Mouse (Mus musculus) kidney, embryonic 16.5 days (tissue): Measurements from ENCODE around the gene Nacc1. TPM values are rescaled to one million over a fixed set of nuclear protein-coding genes. Genes with fewer than 3 reads are reported as not detected.
A peak's percentile ranks its signal among the peaks of the same experiment; 100 is the strongest.

Source experiments
- ATAC-seq: fragments of 200-750 bp; cut with Nextera tagmentation; 2 replicates; pipeline ENCODE4 v1.8.0; 2017; ENCODE audit warnings: moderate TSS enrichment; ENCODE audit not compliant: low FRiP score, low TSS enrichment
- H3K27ac ChIP-seq: fragments of 300-500 bp; sonication (generic); 2 replicates; pipeline ENCODE4 v1.5.1; 2014; ENCODE audit warnings: low read length
- H3K27me3 ChIP-seq: fragments of 300-500 bp; sonication (generic); 2 replicates; pipeline ENCODE4 v1.6.1; 2014; ENCODE audit warnings: low read length, control low read depth, mixed read lengths; ENCODE audit not compliant: insufficient read depth
- H3K36me3 ChIP-seq: fragments of 300-500 bp; sonication (generic); 2 replicates; pipeline ENCODE4 v1.6.1; 2014; ENCODE audit warnings: low read length, control low read depth, mixed read lengths; ENCODE audit not compliant: insufficient read depth
- H3K4me1 ChIP-seq: fragments of 300-500 bp; sonication (generic); 2 replicates; pipeline ENCODE4 v1.6.1; 2014; ENCODE audit warnings: low read length, control low read depth, mixed read lengths; ENCODE audit not compliant: insufficient read depth
- H3K4me2 ChIP-seq: fragments of 300-500 bp; sonication (generic); replicated peaks from 2 replicates; pipeline ENCODE4 v1.6.1; 2014; ENCODE audit warnings: low read depth, low read length
- H3K4me3 ChIP-seq: fragments of 300-500 bp; sonication (generic); 2 replicates; pipeline ENCODE4 v1.5.1; 2014; ENCODE audit warnings: mild to moderate bottlenecking, low read length
- H3K9ac ChIP-seq: fragments of 300-500 bp; sonication (generic); replicated peaks from 2 replicates; pipeline ENCODE4 v1.6.1; 2014; ENCODE audit warnings: low read length
- H3K9me3 ChIP-seq: fragments of 300-500 bp; sonication (generic); 2 replicates; pipeline ENCODE4 v1.6.1; 2016; ENCODE audit warnings: low read length, control low read depth
- WGBS: fragments of 180-500 bp; shearing (Covaris S2); extraction: QIAGEN DNeasy Blood & Tissue Kit; methylation state at CpG from one replicate; pipeline ENCODE4 v1.1.7; 2014; 5-methylcytosine and 5-hydroxymethylcytosine counted together
- polyA plus RNA-seq: library from polyadenylated mRNA; unstranded; fragments of >200 nt; fragmentation: Nextera tagmentation; extraction: Ambion mirVana; gene quantifications from 2 replicates; pipeline ENCODE4 v1.2.1, GENCODE M21; 2015

The Nacc1 gene
- polyA plus RNA-seq, 1 experiment from 2014 or later: 22.5 TPM

GRCm38 (mm10) chr8:84718476-84718875 is 30.8 kb upstream of the Nacc1 start:
- 0 out of 2 replicates have a peak, but pooled peaks cover 4% of the 10 kb centered on the region for H3K36me3 ChIP-seq

GRCm38 (mm10) chr8:84716790-84717189 is 29.1 kb upstream of the Nacc1 start:
- Histone ChIP-seq H3K9ac (no peak overlapping the region), H3K4me3 (no peak overlapping the region), H3K9me3 (no peaks in the 10 kb centered on the region), H3K27me3 (peaks cover 33% of the 10 kb centered on the region), H3K4me1 (peaks cover 32% of the 10 kb centered on the region), H3K36me3 (0 out of 2 replicates have a peak, but pooled peaks cover 4% of the 10 kb centered on the region), H3K27ac (no peak overlapping the region), H3K4me2 (no peak overlapping the region)
- ATAC-seq: no peak
- 89% methylated on average over 11 of the region's 11 CpGs for WGBS

More at GRCm38 (mm10) chr8:84718476-84718875, 30.8 kb upstream of the Nacc1 start:
- 70% methylated on average over 5 of the region's 5 CpGs for WGBS
- ATAC-seq: no peak
- no peak overlapping the region for H3K4me2 ChIP-seq
- peaks cover 33% of the 10 kb centered on the region for H3K27me3 ChIP-seq
- no peak overlapping the region for H3K9ac ChIP-seq
- H3K4me1 ChIP-seq: peaks cover 33% of the 10 kb centered on the region
- H3K4me3 ChIP-seq: no peak overlapping the region
- H3K27ac ChIP-seq: no peak overlapping the region
- no peaks in the 10 kb centered on the region for H3K9me3 ChIP-seq

- no peak for ATAC-seq
- Histone ChIP-seq H3K4me1 (peaks cover 39% of the 10 kb centered on the region), H3K9ac (no peak overlapping the region; the same call in 1 of the 2 replicates), H3K36me3 (0 out of 2 replicates have a peak, but pooled peaks cover 4% of the 10 kb centered on the region), H3K4me2 (peak overlapping the region; percentile 25), H3K27ac (no peak overlapping the region), H3K9me3 (no peaks in the 10 kb centered on the region), H3K4me3 (peak overlapping the region; percentile 4; the same call in 1 of the 2 replicates), H3K27me3 (peaks cover 33% of the 10 kb centered on the region)
- WGBS: 13% methylated on average over 27 of the region's 27 CpGs
Observed at GRCm38 (mm10) chr8:84715893-84716468, 28.3 kb upstream of the Nacc1 start.

- Histone ChIP-seq H3K9ac (no peak overlapping the region), H3K9me3 (no peaks in the 10 kb centered on the region), H3K4me3 (no peak overlapping the region), H3K27me3 (peaks cover 30% of the 10 kb centered on the region), H3K4me2 (no peak overlapping the region), H3K36me3 (0 out of 2 replicates have a peak, but pooled peaks cover 4% of the 10 kb centered on the region), H3K27ac (peak overlapping the region; percentile 69), H3K4me1 (peaks cover 43% of the 10 kb centered on the region)
- WGBS: 79% methylated on average over 4 of the region's 4 CpGs
- no peak for ATAC-seq
Observed at GRCm38 (mm10) chr8:84714161-84714560, 26.5 kb upstream of the Nacc1 start.

GRCm38 (mm10) chr8:84713381-84713780 is 25.7 kb upstream of the Nacc1 start:
- 0 out of 2 replicates have a peak, but pooled peaks cover 4% of the 10 kb centered on the region for H3K36me3 ChIP-seq
- H3K9me3 ChIP-seq: no peaks in the 10 kb centered on the region
- no peak overlapping the region for H3K4me2 ChIP-seq
- peaks cover 49% of the 10 kb centered on the region for H3K4me1 ChIP-seq
- peaks cover 38% of the 10 kb centered on the region for H3K27me3 ChIP-seq
- WGBS: 48% methylated on average over 4 of the region's 4 CpGs
- H3K9ac ChIP-seq: peak overlapping the region; percentile 49
- ATAC-seq: no peak
- H3K27ac ChIP-seq: peak overlapping the region; percentile 69
- no peak overlapping the region for H3K4me3 ChIP-seq

GRCm38 (mm10) chr8:84712759-84713120 is 25.1 kb upstream of the Nacc1 start:
- Histone ChIP-seq H3K4me2 (no peak overlapping the region), H3K4me1 (peaks cover 55% of the 10 kb centered on the region), H3K9ac (peak overlapping the region; percentile 49; the same call in 1 of the 2 replicates), H3K4me3 (no peak overlapping the region), H3K36me3 (0 out of 2 replicates have a peak, but pooled peaks cover 4% of the 10 kb centered on the region), H3K9me3 (no peaks in the 10 kb centered on the region), H3K27me3 (peaks cover 44% of the 10 kb centered on the region), H3K27ac (peak overlapping the region; percentile 75)
- no peak for ATAC-seq
- 7% methylated on average over 3 of the region's 3 CpGs for WGBS

- Histone ChIP-seq H3K36me3 (0 out of 2 replicates have a peak, but pooled peaks cover 4% of the 10 kb centered on the region), H3K4me2 (peak overlapping the region; percentile 29), H3K4me3 (no peak overlapping the region), H3K27ac (peak overlapping the region; percentile 75), H3K4me1 (peaks cover 61% of the 10 kb centered on the region), H3K9me3 (no peaks in the 10 kb centered on the region), H3K27me3 (peaks cover 45% of the 10 kb centered on the region), H3K9ac (peak overlapping the region; percentile 4; the same call in 1 of the 2 replicates)
- WGBS: 10% methylated on average over 10 of the region's 11 CpGs
- peak; percentile 75 for ATAC-seq
Observed at GRCm38 (mm10) chr8:84711933-84712758, 24.5 kb upstream of the Nacc1 start.

- 50% methylated on average over 3 of the region's 3 CpGs for WGBS
- H3K4me3 ChIP-seq: no peak overlapping the region
- H3K27me3 ChIP-seq: peaks cover 46% of the 10 kb centered on the region
- ATAC-seq: no peak
- H3K4me2 ChIP-seq: no peak overlapping the region
- 0 out of 2 replicates have a peak overlapping the region, but pooled peaks have one; percentile 4 for H3K9ac ChIP-seq
- H3K9me3 ChIP-seq: no peaks in the 10 kb centered on the region
- H3K27ac ChIP-seq: peak overlapping the region; percentile 75; the same call in 1 of the 2 replicates
- H3K36me3 ChIP-seq: no peaks in the 10 kb centered on the region
- peaks cover 69% of the 10 kb centered on the region for H3K4me1 ChIP-seq
Observed at GRCm38 (mm10) chr8:84711312-84711711, 23.6 kb upstream of the Nacc1 start.

GRCm38 (mm10) chr8:84709931-84710330 is 22.3 kb upstream of the Nacc1 start:
- no peak for ATAC-seq
- H3K36me3 ChIP-seq: no peaks in the 10 kb centered on the region
- WGBS: 100% methylated on average over 1 of the region's 1 CpGs
- no peak overlapping the region for H3K27ac ChIP-seq
- H3K4me1 ChIP-seq: peaks cover 70% of the 10 kb centered on the region
- H3K9ac ChIP-seq: no peak overlapping the region
- H3K4me3 ChIP-seq: no peak overlapping the region
- no peak overlapping the region for H3K4me2 ChIP-seq
- H3K27me3 ChIP-seq: peaks cover 47% of the 10 kb centered on the region
- H3K9me3 ChIP-seq: no peaks in the 10 kb centered on the region
